Mouse (Mus musculus) kidney, adult 11 months (tissue): ENCODE results near the gene F830045P16Rik.
"Not testable (repeated sequence)": the region's sequence is repeated elsewhere in the genome, so short reads cannot be mapped to it uniquely, and the experiment has no call there.

ENCODE experiments used
- DNase-seq: peaks from one replicate; pipeline ENCODE4 v3.0.0; 2022

Gene F830045P16Rik

GRCm38 (mm10) chr2:129483150-129483549 lies 53.3 kb downstream of the F830045P16Rik start:
- no peak for DNase-seq

DNA sequence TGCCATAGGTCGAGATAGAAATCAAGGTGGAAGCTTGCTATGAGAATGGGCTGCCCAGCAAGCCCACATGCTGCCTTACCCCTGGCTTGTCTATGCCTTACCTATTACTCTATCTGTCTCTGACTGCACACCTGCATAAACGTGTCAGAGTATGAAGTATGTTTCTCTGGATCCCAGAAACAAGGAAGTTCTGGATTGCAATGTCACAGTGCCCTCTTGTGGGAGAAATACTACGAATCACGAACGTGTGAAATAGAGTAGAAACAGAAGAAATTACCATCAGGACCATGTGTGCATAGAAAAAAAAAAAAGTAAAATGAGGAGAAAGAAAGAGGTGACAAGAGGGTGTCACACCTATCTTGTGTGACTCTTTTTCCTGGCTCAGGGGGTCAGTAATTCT lies 64.5 kb downstream of the F830045P16Rik start:
- no peak for DNase-seq

- no peak for DNase-seq
These were observed 65.6 kb downstream of the F830045P16Rik start for GRCm38 (mm10) chr2:129470839-129471238.

GRCm38 (mm10) chr2:129438772-129439171 lies 97.6 kb downstream of the F830045P16Rik start:
- DNase-seq: not testable (repeated sequence)

DNA sequence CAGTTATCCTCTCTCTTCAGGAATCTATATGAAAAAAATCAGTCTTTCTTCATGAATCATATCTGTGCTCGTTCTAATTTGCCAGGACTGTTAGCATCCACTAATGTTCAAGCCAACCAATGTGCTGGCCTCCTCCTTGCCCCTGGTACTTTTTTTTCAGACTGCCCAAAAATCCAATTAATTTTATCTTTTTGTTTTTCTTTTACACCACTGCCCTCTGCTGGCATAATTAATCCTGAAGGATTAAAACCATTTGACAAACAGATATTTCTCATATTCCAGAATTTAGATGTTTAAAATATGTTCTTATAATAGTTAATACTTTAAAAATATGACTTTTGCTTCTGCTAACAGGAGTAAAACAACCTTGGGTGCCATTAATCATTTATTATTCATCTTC lies 101.2 kb downstream of the F830045P16Rik start:
- no peak for DNase-seq

- no peak for DNase-seq
These were observed 112.7 kb downstream of the F830045P16Rik start for GRCm38 (mm10) chr2:129423741-129424140.

GRCm38 (mm10) chr2:129420897-129421561 lies 115.4 kb downstream of the F830045P16Rik start:
- DNase-seq: no peak

GRCm38 (mm10) chr2:129419361-129419880 lies 117.0 kb downstream of the F830045P16Rik start:
- DNase-seq: no peak

GRCm38 (mm10) chr2:129414593-129414992 lies 121.8 kb downstream of the F830045P16Rik start:
- no peak for DNase-seq

- DNase-seq: no peak
These were observed 122.9 kb downstream of the F830045P16Rik start for GRCm38 (mm10) chr2:129413488-129413887.

DNA sequence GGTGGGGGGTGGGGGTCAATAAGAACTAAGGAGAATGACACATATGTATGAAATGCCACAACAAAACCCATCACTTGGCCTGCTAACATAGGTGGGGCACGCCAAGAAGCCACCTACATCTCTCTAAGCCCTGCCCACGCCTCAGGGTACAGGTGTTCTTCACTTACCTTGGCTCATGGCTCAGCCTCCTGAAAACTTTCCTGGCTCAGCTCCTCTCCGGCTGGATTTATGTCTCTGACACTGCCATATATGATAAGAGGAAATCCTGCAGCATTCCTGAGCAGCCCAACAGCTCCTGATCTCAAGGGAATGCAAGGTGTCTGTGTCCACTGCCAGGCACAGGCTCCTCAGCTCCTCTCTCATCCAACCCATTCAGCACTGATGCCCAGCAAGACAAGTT lies 124.8 kb downstream of the F830045P16Rik start:
- no peak for DNase-seq

- no peak for DNase-seq
These were observed 126.1 kb downstream of the F830045P16Rik start for GRCm38 (mm10) chr2:129410344-129410743.

GRCm38 (mm10) chr2:129408476-129408875 lies 127.9 kb downstream of the F830045P16Rik start:
- peak; percentile 23 for DNase-seq
